Mouse (Mus musculus) embryo, embryonic 10 days (tissue): Measurements from ENCODE around the gene Chrnb1.

Experiments used
- DNase-seq: peaks from one replicate; pipeline ENCODE4 v3.0.0-alpha.2; 2015; ENCODE audit warnings: low spot score

The Chrnb1 gene

DNA sequence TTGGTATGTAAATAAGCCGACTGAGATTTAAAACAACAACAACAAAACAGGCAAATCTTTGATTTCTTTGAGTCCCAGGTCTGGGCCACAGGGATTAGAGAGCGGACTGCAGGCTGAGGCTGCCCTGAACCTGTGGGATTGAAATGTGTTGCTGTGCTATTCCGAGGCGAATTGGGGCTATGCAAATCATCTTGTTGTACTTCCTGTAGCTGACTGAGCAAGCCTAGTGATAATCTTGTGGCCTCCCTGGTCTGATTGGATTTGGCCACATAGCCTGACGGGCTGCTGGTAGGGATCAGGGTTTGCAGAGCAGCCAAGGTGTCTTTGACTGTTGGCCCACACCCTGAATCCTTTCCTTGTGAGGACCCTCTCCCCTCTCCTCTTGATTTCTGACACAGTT, 20.8 kb downstream of the Chrnb1 start:
- no peak for DNase-seq

GRCm38 (mm10) chr11:69767625-69767909, 28.2 kb downstream of the Chrnb1 start:
- no peak for DNase-seq

GRCm38 (mm10) chr11:69766872-69767624, 28.7 kb downstream of the Chrnb1 start:
- DNase-seq = no peak

DNA sequence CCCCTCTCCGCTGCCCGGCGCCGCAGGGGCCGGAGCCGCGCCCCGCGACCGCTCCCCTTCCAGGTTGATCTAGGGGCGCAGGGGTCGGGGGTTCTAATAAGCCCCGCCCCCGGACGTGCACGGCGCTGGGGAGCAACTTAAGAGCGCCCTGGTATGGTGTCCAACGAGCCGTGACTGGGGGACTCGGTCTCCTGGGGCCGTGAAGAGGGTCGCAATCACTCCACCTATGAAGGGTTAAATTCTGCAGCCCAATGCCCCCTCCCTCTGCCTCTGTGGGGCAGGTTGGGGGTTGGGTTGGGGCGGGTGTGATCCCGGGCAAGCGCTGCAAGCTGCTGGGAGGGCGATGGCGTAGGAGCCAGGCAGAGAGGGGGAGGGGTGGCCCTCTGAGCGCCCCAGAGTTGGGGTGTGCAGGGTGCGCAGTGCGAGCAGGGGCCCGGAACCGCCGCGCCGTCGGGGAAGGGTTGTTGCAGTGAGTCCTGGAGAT, 29.6 kb downstream of the Chrnb1 start:
- DNase-seq = peak; percentile 34

DNA sequence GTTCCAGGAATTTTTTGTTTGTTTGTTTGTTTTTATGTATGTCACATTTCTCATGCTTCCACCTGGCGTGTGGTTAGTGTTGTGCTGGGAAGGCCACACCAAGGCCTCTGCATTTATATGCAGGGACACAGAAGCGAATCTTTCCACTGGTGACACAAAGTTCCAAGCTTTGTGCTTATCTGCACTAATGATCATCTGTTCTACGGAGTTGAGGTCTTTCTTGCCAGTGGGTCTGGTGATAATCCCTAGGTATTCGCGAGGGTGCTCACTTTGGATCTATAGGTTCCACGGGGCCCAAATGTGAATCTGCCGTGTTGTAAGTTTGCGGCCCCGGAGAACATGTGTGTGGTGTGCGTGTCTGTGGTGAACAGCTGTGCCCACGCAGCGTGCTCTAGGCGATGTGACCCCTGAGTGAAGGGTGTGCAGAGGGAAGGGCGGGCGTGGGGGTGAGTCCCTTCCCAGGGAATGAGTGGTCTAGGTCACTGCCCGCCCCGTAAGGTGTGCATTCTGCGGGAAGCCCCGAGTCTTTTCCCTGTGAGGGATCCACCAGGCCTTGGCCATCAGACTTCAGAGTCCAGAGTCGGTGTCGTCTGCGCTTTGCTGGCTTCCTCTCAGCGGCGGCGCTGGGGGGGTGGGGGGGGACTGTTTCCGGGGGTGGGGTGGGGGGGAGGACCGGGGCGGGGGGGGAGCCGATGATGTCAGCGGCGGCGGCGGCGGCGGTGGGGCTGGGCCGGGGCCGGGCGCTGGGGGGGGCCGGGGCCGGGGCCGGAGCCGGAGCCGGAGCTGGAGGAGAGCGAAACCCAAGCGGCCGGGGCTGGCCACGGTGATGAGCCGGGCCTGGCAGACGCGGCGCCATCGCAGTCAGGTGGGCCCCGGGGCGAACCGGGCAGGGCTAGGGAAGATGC, 30.3 kb downstream of the Chrnb1 start, which contains the start of gene Zbtb4:
Zbtb4 (plus strand) TSS at position 692 of the 905 bp plus-strand sequence.
- DNase-seq = peak; percentile 38

GRCm38 (mm10) chr11:69763551-69763950, 32.2 kb downstream of the Chrnb1 start:
- DNase-seq = peak; percentile 29

GRCm38 (mm10) chr11:69761868-69762267, 33.9 kb downstream of the Chrnb1 start, which contains the start of gene Slc35g3:
Gene Slc35g3, minus strand, starts transcription at chr11:69761968.
- DNase-seq = no peak

- DNase-seq = no peak
Observed at GRCm38 (mm10) chr11:69760901-69761200, 34.9 kb downstream of the Chrnb1 start.

- no peak for DNase-seq
Observed at GRCm38 (mm10) chr11:69760160-69760900, 35.4 kb downstream of the Chrnb1 start.

DNA sequence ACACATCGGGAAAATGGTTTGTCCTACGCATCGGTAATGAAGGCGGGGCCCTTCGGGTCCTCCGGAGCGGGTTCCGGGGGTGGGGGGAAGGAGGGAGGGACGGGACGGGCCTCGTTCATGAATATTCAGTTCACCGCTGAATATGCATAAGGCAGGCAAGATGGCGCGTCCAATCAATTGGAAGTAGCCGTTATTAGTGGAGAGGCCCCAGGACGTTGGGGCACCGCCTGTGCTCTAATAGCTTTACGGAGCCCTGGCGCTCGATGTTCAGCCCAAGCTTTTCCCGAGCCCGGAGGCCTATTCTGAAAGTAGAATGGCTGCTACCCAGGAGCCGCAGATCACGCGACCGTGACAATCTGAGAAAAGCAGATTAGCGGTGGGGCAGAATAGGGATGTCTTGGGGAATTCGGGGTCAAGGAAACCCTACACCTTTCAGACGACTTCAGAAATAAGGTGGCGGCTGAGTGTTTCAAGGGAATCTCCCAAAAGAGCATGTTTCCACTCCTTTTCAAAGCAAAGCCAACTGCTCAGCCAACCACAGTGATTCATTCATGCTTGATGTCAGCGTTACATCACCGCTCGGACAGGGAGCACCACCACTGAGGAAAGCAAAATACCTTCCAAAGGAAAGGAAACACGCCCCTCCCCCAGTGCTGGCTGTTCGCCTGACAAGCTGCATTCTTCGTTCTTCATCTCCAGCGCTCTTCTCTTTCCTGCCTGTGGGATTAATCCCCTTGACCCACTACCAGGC, 36.6 kb downstream of the Chrnb1 start:
- DNase-seq = peak; percentile 96

GRCm38 (mm10) chr11:69758478-69758970, 37.2 kb downstream of the Chrnb1 start, which contains the start of gene Polr2a:
Gene Polr2a, minus strand, starts transcription at chr11:69758637.
- peak; percentile 97 for DNase-seq

DNA sequence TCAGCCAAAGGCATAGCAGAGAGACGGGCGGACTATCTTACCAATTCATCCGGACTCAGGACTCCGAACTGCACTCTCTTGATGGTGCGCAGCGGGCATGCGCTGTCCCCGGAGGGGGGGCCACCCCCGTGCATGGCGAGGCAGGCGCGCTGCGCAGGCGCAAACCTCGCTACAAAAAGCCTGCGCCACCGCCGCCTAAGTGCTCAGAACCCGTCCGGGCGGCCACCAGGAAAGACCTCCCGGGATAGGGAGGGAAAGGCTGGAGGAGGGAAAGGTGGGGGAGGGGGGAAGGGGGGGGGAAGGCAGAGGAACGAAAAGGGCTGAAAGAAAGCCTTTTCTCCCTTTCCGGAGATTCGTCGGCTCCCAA, 37.7 kb downstream of the Chrnb1 start:
- peak; percentile 96 for DNase-seq

GRCm38 (mm10) chr11:69757303-69758089, 38.2 kb downstream of the Chrnb1 start:
- no peak for DNase-seq

DNA sequence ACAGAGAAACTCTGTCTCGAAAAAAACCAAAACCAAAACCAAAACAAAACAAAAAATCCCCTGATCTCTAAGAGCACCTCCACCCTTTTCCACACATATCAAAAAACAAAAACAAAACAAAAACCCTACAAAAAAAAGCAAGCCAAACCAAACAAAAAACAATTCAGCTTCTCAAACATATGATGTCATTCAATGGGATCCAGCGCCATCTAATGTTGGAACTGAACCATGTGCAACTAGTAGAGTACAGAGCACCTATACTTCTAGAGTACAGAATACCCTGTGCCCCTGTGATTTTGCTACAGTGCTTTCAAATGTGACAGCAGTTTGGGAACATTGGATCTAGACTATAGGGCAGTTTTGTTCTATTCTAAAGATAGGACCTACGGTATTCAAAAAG, 41.0 kb downstream of the Chrnb1 start:
- DNase-seq = peak; percentile 81

- no peak for DNase-seq
Observed at GRCm38 (mm10) chr11:69754233-69754632, 41.5 kb downstream of the Chrnb1 start.

- no peak for DNase-seq
Observed at GRCm38 (mm10) chr11:69752686-69753085, 43.1 kb downstream of the Chrnb1 start.

- no peak for DNase-seq
Observed at GRCm38 (mm10) chr11:69751635-69752034, 44.1 kb downstream of the Chrnb1 start.
